Mouse (Mus musculus): ENCODE results near the gene Ndel1. TPM values are rescaled to one million over a fixed set of nuclear protein-coding genes. Genes with fewer than 3 reads are reported as not detected.

Ndel1 gene
- polyA plus RNA-seq, 1 experiment from 2014 or later: 70.4 TPM

GRCm38 (mm10) chr11:68859943-68860593 is 11.6 kb downstream of the Ndel1 start:
- Histone ChIP-seq H3K27me3 (replicated peaks; ENCODE audit: control insufficient read depth, insufficient read depth, low read length) (no peaks in the 10 kb centered on the region), H3K4me3 (ENCODE audit: low read length) (no peak overlapping the region), H3K4me2 (ENCODE audit: low read depth, low read length) (no peak overlapping the region), H3K9ac (ENCODE audit: low read depth, low read length) (no peak overlapping the region), H3K27ac (ENCODE audit: low read length) (no peak overlapping the region), H3K36me3 (ENCODE audit: control insufficient read depth, insufficient read depth, low read length) (no peaks in the 10 kb centered on the region), H3K4me1 (ENCODE audit: control insufficient read depth, insufficient read depth, low read length) (peaks cover 3% of the 10 kb centered on the region), H3K9me3 (ENCODE audit: control insufficient read depth, low read length) (no peaks in the 10 kb centered on the region)
- no peak for ATAC-seq
- 73% methylated on average over 8 of the region's 8 CpGs for WGBS

DNA sequence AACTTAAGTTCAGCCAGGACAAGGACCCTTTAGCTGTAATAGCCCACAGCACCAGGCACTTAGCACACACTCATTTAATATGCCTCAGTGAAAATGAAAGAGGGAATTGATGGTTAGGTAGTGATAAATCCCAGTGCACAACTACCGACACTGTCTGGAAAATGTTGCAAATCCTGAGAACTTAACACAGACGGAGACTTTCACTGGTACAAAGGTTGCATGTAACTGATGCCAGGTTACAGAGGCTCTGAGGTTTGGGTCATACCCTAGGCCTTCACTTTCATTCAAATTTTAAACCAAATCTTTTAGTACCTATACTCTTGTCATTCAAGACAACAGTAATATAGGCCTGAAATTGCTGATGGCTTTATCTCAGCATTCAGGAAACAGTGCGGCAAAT is 14.3 kb downstream of the Ndel1 start:
- no peak overlapping the region for H3K4me2 ChIP-seq (ENCODE audit: low read depth, low read length)
- no peaks in the 10 kb centered on the region for H3K27me3 ChIP-seq (replicated peaks; ENCODE audit: control insufficient read depth, insufficient read depth, low read length)
- H3K27ac ChIP-seq (ENCODE audit: low read length): no peak overlapping the region
- no peak overlapping the region for H3K9ac ChIP-seq (ENCODE audit: low read depth, low read length)
- no peak for ATAC-seq
- 85% methylated on average over 3 of the region's 3 CpGs for WGBS
- peaks cover 13% of the 10 kb centered on the region for H3K4me1 ChIP-seq (ENCODE audit: control insufficient read depth, insufficient read depth, low read length)
- H3K4me3 ChIP-seq (ENCODE audit: low read length): no peak overlapping the region
- H3K9me3 ChIP-seq (ENCODE audit: control insufficient read depth, low read length): no peaks in the 10 kb centered on the region
- no peaks in the 10 kb centered on the region for H3K36me3 ChIP-seq (ENCODE audit: control insufficient read depth, insufficient read depth, low read length)

DNA sequence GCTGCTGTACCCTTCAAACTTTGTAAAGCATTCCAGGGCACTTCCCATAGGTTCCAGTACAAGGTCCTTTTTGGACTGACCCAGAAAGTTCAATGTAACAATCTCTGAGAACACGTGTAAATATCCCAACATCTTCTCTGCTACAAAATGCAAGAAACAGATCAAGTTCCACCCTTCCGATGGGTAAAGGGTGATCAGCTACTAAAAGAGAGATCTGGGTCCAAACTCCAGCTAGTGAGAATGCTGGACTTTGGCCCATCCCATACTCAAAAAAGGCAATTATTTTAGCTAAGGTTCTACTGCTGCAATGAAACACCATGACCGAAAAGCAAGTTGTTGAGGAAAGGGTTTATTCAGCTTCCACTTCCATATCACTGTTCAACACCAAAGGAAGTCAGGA is 17.0 kb downstream of the Ndel1 start:
- no peak overlapping the region for H3K27ac ChIP-seq (ENCODE audit: low read length)
- H3K4me3 ChIP-seq (ENCODE audit: low read length): no peak overlapping the region
- no peaks in the 10 kb centered on the region for H3K9me3 ChIP-seq (ENCODE audit: control insufficient read depth, low read length)
- peaks cover 21% of the 10 kb centered on the region for H3K4me1 ChIP-seq (ENCODE audit: control insufficient read depth, insufficient read depth, low read length)
- WGBS: 83% methylated on average over 3 of the region's 3 CpGs
- H3K9ac ChIP-seq (ENCODE audit: low read depth, low read length): no peak overlapping the region
- H3K27me3 ChIP-seq (replicated peaks; ENCODE audit: control insufficient read depth, insufficient read depth, low read length): no peaks in the 10 kb centered on the region
- no peak for ATAC-seq
- H3K4me2 ChIP-seq (ENCODE audit: low read depth, low read length): no peak overlapping the region
- H3K36me3 ChIP-seq (ENCODE audit: control insufficient read depth, insufficient read depth, low read length): no peaks in the 10 kb centered on the region

- H3K27me3 ChIP-seq (replicated peaks; ENCODE audit: control insufficient read depth, insufficient read depth, low read length): no peaks in the 10 kb centered on the region
- H3K4me3 ChIP-seq (ENCODE audit: low read length): peak overlapping the region; percentile 100
- H3K9me3 ChIP-seq (ENCODE audit: control insufficient read depth, low read length): no peaks in the 10 kb centered on the region
- peak overlapping the region; percentile 68 for H3K4me2 ChIP-seq (ENCODE audit: low read depth, low read length)
- H3K27ac ChIP-seq (ENCODE audit: low read length): peak overlapping the region; percentile 100
- ATAC-seq: peak; percentile 8; the same call in 1 of the 2 replicates
- H3K9ac ChIP-seq (ENCODE audit: low read depth, low read length): peak overlapping the region; percentile 65
- H3K36me3 ChIP-seq (ENCODE audit: control insufficient read depth, insufficient read depth, low read length): no peaks in the 10 kb centered on the region
- peaks cover 21% of the 10 kb centered on the region for H3K4me1 ChIP-seq (ENCODE audit: control insufficient read depth, insufficient read depth, low read length)
- WGBS: 32% methylated on average over 14 of the region's 14 CpGs
Observed at GRCm38 (mm10) chr11:68853611-68854401, 17.9 kb downstream of the Ndel1 start.

DNA sequence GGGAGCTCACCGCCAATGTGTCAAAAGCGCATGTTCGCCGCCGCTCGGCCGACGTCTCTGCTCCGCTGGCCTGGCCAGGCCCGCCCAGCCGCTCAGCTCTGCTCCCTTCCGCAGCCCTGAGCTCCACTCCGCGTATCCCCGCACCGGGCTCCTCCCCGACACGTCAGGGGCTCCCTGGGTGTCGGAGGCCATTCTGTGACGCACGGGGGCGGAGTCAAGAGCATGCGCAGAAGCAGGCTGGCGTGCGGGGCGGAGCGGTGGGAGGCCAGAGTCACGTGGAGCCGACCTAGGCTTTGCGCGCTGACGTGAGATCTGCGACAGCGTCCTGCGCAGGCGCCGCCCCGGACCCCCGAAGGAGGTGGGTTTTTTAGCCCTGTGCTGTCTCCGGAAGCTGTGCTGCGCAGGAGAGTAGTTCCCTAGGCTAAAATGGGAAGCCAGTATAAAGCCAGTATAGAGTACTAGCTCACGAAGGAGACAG is 18.7 kb downstream of the Ndel1 start:
- H3K4me1 ChIP-seq (ENCODE audit: control insufficient read depth, insufficient read depth, low read length): peaks cover 21% of the 10 kb centered on the region
- H3K36me3 ChIP-seq (ENCODE audit: control insufficient read depth, insufficient read depth, low read length): no peaks in the 10 kb centered on the region
- under 1% methylated on average over 42 of the region's 42 CpGs for WGBS
- peak overlapping the region; percentile 98 for H3K9ac ChIP-seq (ENCODE audit: low read depth, low read length)
- H3K4me2 ChIP-seq (ENCODE audit: low read depth, low read length): peak overlapping the region; percentile 70
- peak overlapping the region; percentile 100 for H3K27ac ChIP-seq (ENCODE audit: low read length)
- no peaks in the 10 kb centered on the region for H3K27me3 ChIP-seq (replicated peaks; ENCODE audit: control insufficient read depth, insufficient read depth, low read length)
- H3K4me3 ChIP-seq (ENCODE audit: low read length): peak overlapping the region; percentile 100
- ATAC-seq: peak; percentile 99
- no peaks in the 10 kb centered on the region for H3K9me3 ChIP-seq (ENCODE audit: control insufficient read depth, low read length)

DNA sequence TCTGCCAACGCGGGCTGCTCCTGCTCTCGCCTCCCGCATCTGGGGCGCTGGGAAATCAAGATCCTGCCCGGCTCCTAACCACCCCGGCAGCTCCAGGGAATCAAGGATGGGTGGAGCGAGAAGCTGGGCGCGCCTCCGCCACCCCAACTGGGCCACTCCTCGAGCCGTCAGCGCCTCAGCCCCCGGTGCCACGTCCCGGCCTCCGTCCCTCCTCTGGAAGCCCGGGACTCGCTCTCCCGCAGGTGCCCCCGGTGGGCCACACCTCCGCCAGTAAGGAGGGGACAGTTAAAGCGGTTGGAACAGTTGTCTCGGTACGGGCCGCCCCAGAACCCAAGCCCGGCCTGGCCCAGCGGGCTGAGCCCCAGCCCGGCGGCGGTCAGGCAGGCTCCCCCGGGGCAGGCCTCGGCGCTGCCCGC is 19.2 kb downstream of the Ndel1 start:
- Histone ChIP-seq H3K9me3 (ENCODE audit: control insufficient read depth, low read length) (no peaks in the 10 kb centered on the region), H3K9ac (ENCODE audit: low read depth, low read length) (peak overlapping the region; percentile 98), H3K4me2 (ENCODE audit: low read depth, low read length) (peak overlapping the region; percentile 70), H3K27ac (ENCODE audit: low read length) (peak overlapping the region; percentile 100), H3K4me3 (ENCODE audit: low read length) (peak overlapping the region; percentile 100), H3K4me1 (ENCODE audit: control insufficient read depth, insufficient read depth, low read length) (peaks cover 21% of the 10 kb centered on the region), H3K36me3 (ENCODE audit: control insufficient read depth, insufficient read depth, low read length) (no peaks in the 10 kb centered on the region), H3K27me3 (replicated peaks; ENCODE audit: control insufficient read depth, insufficient read depth, low read length) (no peaks in the 10 kb centered on the region)
- peak; percentile 87 for ATAC-seq
- under 1% methylated on average over 34 of the region's 36 CpGs for WGBS

DNA sequence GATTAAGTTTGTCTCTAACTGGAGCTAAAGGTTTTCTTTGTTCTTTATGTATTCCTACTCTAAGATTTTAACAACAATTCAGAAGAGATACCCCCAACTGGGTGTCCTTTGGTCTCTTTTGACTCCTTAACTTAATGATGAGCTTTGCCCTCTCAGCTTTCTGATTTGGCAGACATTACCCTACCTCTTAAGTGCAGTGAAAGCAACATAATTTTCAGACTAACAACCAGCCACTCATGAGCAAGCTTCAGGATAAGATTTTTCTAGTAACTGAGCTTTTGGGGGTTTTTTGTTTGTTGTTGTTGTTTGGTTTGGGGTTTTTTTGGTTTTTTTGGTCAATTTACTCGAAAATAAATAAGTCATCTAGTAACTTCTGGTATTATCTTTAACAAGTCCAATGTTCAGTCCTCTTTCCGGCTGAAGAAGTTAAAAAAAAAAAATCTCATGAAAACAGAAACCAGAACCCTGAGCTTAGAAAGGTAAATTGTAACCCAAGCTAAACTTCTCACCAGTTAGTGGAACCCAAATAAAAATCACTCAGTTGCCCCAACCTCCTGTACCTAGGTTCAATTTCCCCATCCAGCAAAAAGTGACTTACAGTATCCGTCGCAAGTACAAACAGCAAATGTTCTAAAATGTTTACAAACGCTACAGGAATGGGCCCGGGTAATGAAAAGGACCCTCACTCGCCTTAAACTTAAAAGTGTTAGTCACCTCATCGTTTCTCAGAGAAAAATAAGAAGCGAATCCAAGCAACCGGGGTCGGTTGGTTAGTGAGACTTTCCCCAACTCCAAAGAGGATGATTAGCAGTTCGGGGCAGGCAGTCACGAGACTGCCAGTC is 19.8 kb downstream of the Ndel1 start:
- Histone ChIP-seq H3K36me3 (ENCODE audit: control insufficient read depth, insufficient read depth, low read length) (no peaks in the 10 kb centered on the region), H3K9me3 (ENCODE audit: control insufficient read depth, low read length) (no peaks in the 10 kb centered on the region), H3K4me3 (ENCODE audit: low read length) (peak overlapping the region; percentile 100), H3K27ac (ENCODE audit: low read length) (peak overlapping the region; percentile 100), H3K4me1 (ENCODE audit: control insufficient read depth, insufficient read depth, low read length) (peaks cover 21% of the 10 kb centered on the region), H3K9ac (ENCODE audit: low read depth, low read length) (peak overlapping the region; percentile 98), H3K4me2 (ENCODE audit: low read depth, low read length) (peak overlapping the region; percentile 70), H3K27me3 (replicated peaks; ENCODE audit: control insufficient read depth, insufficient read depth, low read length) (no peaks in the 10 kb centered on the region)
- WGBS: under 1% methylated on average over 13 of the region's 13 CpGs
- ATAC-seq: no peak

DNA sequence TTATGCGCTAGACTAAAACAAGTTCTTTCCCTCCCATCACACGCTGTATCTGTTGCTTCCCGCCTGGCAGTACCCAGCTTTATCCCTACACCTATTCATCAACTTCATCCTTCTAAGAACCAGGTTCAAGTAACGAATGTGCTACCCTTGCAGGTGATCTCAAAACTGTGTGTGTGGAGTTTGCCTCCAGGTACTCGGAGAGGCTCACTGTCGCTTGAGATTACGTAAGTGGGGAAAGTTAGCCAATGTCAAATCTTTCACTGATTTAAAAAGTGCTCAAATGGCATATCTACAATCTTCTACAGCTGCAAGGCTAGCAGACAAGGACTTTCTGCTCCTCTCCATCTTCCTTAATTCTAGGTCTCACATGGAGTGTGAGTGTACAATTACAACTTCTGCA is 20.8 kb downstream of the Ndel1 start:
- Histone ChIP-seq H3K9ac (ENCODE audit: low read depth, low read length) (peak overlapping the region; percentile 2; the same call in 1 of the 2 replicates), H3K4me1 (ENCODE audit: control insufficient read depth, insufficient read depth, low read length) (peaks cover 21% of the 10 kb centered on the region), H3K27me3 (replicated peaks; ENCODE audit: control insufficient read depth, insufficient read depth, low read length) (no peaks in the 10 kb centered on the region), H3K36me3 (ENCODE audit: control insufficient read depth, insufficient read depth, low read length) (no peaks in the 10 kb centered on the region), H3K9me3 (ENCODE audit: control insufficient read depth, low read length) (no peaks in the 10 kb centered on the region), H3K4me2 (ENCODE audit: low read depth, low read length) (peak overlapping the region; percentile 19), H3K4me3 (ENCODE audit: low read length) (peak overlapping the region; percentile 12; the same call in 1 of the 2 replicates), H3K27ac (ENCODE audit: low read length) (no peak overlapping the region)
- 72% methylated on average over 7 of the region's 7 CpGs for WGBS
- no peak for ATAC-seq

DNA sequence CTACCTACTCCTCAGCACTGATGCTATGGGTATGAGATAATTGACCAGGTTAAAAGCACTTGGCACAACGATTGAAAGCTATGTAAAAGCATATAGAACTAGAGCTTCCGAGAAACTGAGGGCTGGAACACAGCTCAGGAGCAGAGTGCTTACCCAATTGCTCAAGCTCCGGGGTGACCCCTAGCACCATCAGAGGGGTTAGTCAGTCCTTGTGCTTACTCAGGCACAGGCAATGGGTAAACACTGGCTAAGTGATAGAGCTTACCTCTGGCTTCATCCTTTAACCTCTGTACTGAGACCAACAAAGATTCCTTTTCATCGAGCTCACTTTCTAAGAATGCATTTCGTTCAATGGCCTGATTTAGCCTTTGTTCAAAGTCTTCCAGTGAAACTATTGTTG is 32.1 kb downstream of the Ndel1 start:
- no peak overlapping the region for H3K4me3 ChIP-seq (ENCODE audit: low read length)
- 86% methylated on average over 5 of the region's 5 CpGs for WGBS
- H3K4me1 ChIP-seq (ENCODE audit: control insufficient read depth, insufficient read depth, low read length): no peaks in the 10 kb centered on the region
- H3K4me2 ChIP-seq (ENCODE audit: low read depth, low read length): no peak overlapping the region
- H3K27me3 ChIP-seq (replicated peaks; ENCODE audit: control insufficient read depth, insufficient read depth, low read length): no peaks in the 10 kb centered on the region
- H3K9ac ChIP-seq (ENCODE audit: low read depth, low read length): no peak overlapping the region
- no peak for ATAC-seq
- no peak overlapping the region for H3K27ac ChIP-seq (ENCODE audit: low read length)
- H3K36me3 ChIP-seq (ENCODE audit: control insufficient read depth, insufficient read depth, low read length): peaks cover 24% of the 10 kb centered on the region
- no peaks in the 10 kb centered on the region for H3K9me3 ChIP-seq (ENCODE audit: control insufficient read depth, low read length)
